Mouse (Mus musculus) midbrain, embryonic 12.5 days (tissue): ENCODE measurements around the gene Clec1b. TPM values are rescaled to one million over a fixed set of nuclear protein-coding genes. Genes with fewer than 3 reads are reported as not detected.

Experiments
- ATAC-seq: fragments of 200-750 bp; cut with Nextera tagmentation; 2 replicates; pipeline ENCODE4 v1.8.0; 2017; ENCODE audit warnings: low read depth, moderate TSS enrichment, moderate library complexity; ENCODE audit not compliant: low FRiP score
- H3K27ac ChIP-seq: fragments of 300-500 bp; sonication (generic); replicated peaks from 2 replicates; pipeline ENCODE4 v1.5.1; 2016; ENCODE audit warnings: mild to moderate bottlenecking
- H3K27me3 ChIP-seq: fragments of 300-500 bp; sonication (generic); 2 replicates; pipeline ENCODE4 v1.6.1; 2016; ENCODE audit warnings: mild to moderate bottlenecking
- H3K36me3 ChIP-seq: fragments of 300-500 bp; sonication (generic); 2 replicates; pipeline ENCODE4 v1.6.1; 2016
- H3K4me1 ChIP-seq: fragments of 300-500 bp; sonication (generic); 2 replicates; pipeline ENCODE4 v1.6.1; 2016
- H3K4me2 ChIP-seq: fragments of 300-500 bp; sonication (generic); replicated peaks from 2 replicates; pipeline ENCODE4 v1.6.1; 2016; ENCODE audit warnings: mild to moderate bottlenecking, moderate library complexity
- H3K4me3 ChIP-seq: fragments of 300-500 bp; sonication (generic); 2 replicates; pipeline ENCODE4 v1.5.1; 2016; ENCODE audit warnings: mild to moderate bottlenecking
- H3K9ac ChIP-seq: fragments of 300-500 bp; sonication (generic); replicated peaks from 2 replicates; pipeline ENCODE4 v1.6.1; 2016; ENCODE audit warnings: mild to moderate bottlenecking, moderate library complexity
- H3K9me3 ChIP-seq: fragments of 300-500 bp; sonication (generic); 2 replicates; pipeline ENCODE4 v1.6.1; 2016; ENCODE audit warnings: mild to moderate bottlenecking
- WGBS: fragments of 180-500 bp; shearing (Covaris S2); methylation state at CpG from one replicate; pipeline ENCODE4 v1.1.7; 2016; 5-methylcytosine and 5-hydroxymethylcytosine counted together
- polyA plus RNA-seq: library from polyadenylated mRNA; unstranded; fragments of >200 nt; fragmentation: Nextera tagmentation; extraction: Ambion mirVana; gene quantifications from 2 replicates; pipeline ENCODE4 v1.2.1, GENCODE M21; 2016

The Clec1b gene
- polyA plus RNA-seq, 1 experiment from 2014 or later, result 9.0 TPM

DNA sequence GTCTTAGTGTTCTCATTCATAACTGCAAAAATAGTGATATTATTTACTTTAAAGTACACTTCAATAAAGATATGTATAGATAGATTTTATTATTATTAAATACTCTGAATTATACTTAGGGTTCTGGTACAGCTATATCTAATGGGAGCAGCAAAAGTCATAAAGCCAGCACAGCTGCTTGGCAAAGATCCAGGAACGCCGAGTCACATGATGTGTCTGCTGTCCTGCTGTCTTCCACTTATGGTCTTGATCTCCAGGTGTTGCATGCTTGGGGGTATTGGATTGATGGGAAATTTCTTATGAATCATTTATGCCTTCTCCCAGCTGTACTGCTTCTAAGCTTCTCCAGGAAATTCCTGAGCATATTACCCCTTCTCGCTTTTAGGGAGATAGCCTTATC, 13.6 kb upstream of the Clec1b start:
- H3K9me3 ChIP-seq, result no peaks in the 10 kb centered on the region
- H3K4me3 ChIP-seq, result no peak overlapping the region
- ATAC-seq, result no peak
- H3K27me3 ChIP-seq, result no peaks in the 10 kb centered on the region
- no peaks in the 10 kb centered on the region for H3K36me3 ChIP-seq
- H3K27ac ChIP-seq, result no peak overlapping the region
- no peak overlapping the region for H3K9ac ChIP-seq
- no peaks in the 10 kb centered on the region for H3K4me1 ChIP-seq
- H3K4me2 ChIP-seq, result no peak overlapping the region
- 87% methylated on average over 3 of the region's 3 CpGs for WGBS

GRCm38 (mm10) chr6:129385000-129385399, 12.1 kb upstream of the Clec1b start:
- no peak for ATAC-seq
- no peaks in the 10 kb centered on the region for H3K36me3 ChIP-seq
- H3K27ac ChIP-seq, result no peak overlapping the region
- no peaks in the 10 kb centered on the region for H3K4me1 ChIP-seq
- WGBS, result 80% methylated on average over 4 of the region's 4 CpGs
- no peak overlapping the region for H3K4me3 ChIP-seq
- no peaks in the 10 kb centered on the region for H3K9me3 ChIP-seq
- H3K27me3 ChIP-seq, result no peaks in the 10 kb centered on the region
- H3K9ac ChIP-seq, result no peak overlapping the region
- no peak overlapping the region for H3K4me2 ChIP-seq

GRCm38 (mm10) chr6:129385774-129386173, 11.3 kb upstream of the Clec1b start, which contains the start of gene Clec12b:
Gene Clec12b, minus strand, starts transcription at chr6:129385874.
- H3K9ac ChIP-seq, result no peak within 1 kb of the TSS
- 83% methylated on average over 2 of the region's 2 CpGs for WGBS
- no peak within 1 kb of the TSS for H3K4me2 ChIP-seq
- no peak within 1 kb of the TSS for H3K27ac ChIP-seq
- no peak for ATAC-seq
- no peaks in the 10 kb centered on the region for H3K27me3 ChIP-seq
- no peak within 1 kb of the TSS for H3K4me3 ChIP-seq
- H3K36me3 ChIP-seq, result no peaks in the 10 kb centered on the region
- H3K4me1 ChIP-seq, result no peaks in the 10 kb centered on the region
- no peaks in the 10 kb centered on the region for H3K9me3 ChIP-seq

DNA sequence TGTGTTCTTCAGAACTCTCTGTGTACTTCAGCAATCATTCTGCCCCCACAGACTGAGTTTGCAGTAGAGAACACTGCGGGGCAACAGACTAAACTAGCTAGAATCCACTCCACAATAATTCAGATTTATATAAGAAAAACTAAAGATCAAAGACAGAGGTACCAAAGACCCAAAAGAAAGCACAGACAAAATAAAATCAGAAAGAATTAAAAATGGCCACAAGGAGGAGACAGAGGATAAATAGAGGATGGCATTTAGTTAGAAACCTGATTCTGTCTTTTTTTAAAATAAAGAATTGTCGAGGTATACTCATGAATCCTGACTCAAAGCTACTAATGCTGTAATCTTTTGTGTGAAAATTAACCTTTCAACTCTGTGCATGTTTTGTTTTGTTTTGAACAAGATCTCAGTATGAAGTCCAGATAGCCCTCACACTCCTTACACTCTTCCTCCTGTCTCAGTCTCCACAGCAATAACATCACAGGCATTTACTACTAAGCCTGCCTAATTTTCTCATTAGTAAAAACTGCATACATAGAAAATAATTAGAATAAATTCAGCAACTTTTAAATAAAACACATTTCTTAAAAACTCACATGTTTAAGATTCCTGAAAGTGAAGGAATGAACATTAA, 3.9 kb upstream of the Clec1b start:
- no peaks in the 10 kb centered on the region for H3K4me1 ChIP-seq
- no peaks in the 10 kb centered on the region for H3K36me3 ChIP-seq
- WGBS, result 41% methylated on average over 2 of the region's 2 CpGs
- H3K4me3 ChIP-seq, result no peak overlapping the region
- H3K27me3 ChIP-seq, result no peaks in the 10 kb centered on the region
- no peak overlapping the region for H3K27ac ChIP-seq
- 0 out of 2 replicates have a peak, but pooled peaks have one; percentile 47 for ATAC-seq
- no peak overlapping the region for H3K9ac ChIP-seq
- H3K4me2 ChIP-seq, result no peak overlapping the region
- H3K9me3 ChIP-seq, result no peaks in the 10 kb centered on the region

- Histone ChIP-seq H3K9me3 (no peaks in the 10 kb centered on the region), H3K9ac (no peak overlapping the region), H3K4me3 (no peak overlapping the region), H3K4me2 (no peak overlapping the region), H3K27ac (no peak overlapping the region), H3K4me1 (no peaks in the 10 kb centered on the region), H3K36me3 (no peaks in the 10 kb centered on the region), H3K27me3 (no peaks in the 10 kb centered on the region)
- 74% methylated on average over 5 of the region's 6 CpGs for WGBS
- no peak for ATAC-seq
These were observed 3.4 kb upstream of the Clec1b start for GRCm38 (mm10) chr6:129393732-129394131.

- no peak for ATAC-seq
- Histone ChIP-seq H3K4me2 (no peak overlapping the region), H3K9ac (no peak overlapping the region), H3K4me1 (no peaks in the 10 kb centered on the region), H3K27me3 (no peaks in the 10 kb centered on the region), H3K4me3 (no peak overlapping the region), H3K27ac (no peak overlapping the region), H3K36me3 (no peaks in the 10 kb centered on the region), H3K9me3 (no peaks in the 10 kb centered on the region)
- 70% methylated on average over 6 of the region's 6 CpGs for WGBS
These were observed 2.8 kb downstream of the Clec1b start for GRCm38 (mm10) chr6:129399945-129400344.

DNA sequence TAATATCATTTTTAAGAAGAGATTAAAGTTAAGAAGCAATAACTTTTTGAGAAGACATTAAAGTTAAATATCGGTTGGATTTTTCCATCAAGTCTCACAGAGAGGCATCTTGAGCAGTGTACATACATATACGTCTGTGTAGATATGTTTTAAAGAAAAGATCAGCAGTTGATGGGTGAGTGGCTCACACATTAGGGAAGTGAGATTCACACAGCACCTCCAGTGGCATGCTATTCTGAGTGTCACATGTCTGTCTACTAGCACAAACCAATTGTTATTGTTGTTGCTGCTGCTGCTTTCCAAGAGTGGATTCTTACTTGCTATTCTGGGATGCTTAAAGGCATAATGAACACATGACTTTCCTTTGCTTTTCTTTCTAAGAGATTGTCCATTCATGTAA, 5.3 kb downstream of the Clec1b start:
- Histone ChIP-seq H3K9ac (no peak overlapping the region), H3K27me3 (no peaks in the 10 kb centered on the region), H3K4me3 (no peak overlapping the region), H3K36me3 (no peaks in the 10 kb centered on the region), H3K4me2 (no peak overlapping the region), H3K9me3 (no peaks in the 10 kb centered on the region), H3K4me1 (no peaks in the 10 kb centered on the region), H3K27ac (no peak overlapping the region)
- no peak for ATAC-seq
- 85% methylated on average over 2 of the region's 2 CpGs for WGBS

DNA sequence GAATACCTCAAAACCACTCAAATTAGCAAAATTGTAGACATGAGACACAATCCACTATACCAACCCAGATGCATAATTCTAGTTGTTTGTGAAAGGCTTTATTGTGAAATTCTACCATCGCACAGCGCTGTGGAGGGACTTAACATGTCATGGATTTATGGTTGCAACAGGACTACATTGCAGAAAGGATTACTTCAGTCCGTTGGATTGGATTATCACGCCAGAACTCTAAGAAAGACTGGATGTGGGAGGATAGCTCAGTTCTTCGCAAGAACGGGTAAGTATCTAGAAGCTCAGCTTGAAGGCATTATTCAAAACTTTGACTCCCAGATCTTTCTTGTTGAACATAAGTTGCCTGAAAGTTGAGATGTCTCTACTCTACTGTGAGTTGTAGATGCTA, 6.3 kb downstream of the Clec1b start:
- 60% methylated on average over 6 of the region's 6 CpGs for WGBS
- no peak overlapping the region for H3K9ac ChIP-seq
- no peak overlapping the region for H3K4me2 ChIP-seq
- H3K36me3 ChIP-seq, result no peaks in the 10 kb centered on the region
- no peak overlapping the region for H3K4me3 ChIP-seq
- no peaks in the 10 kb centered on the region for H3K9me3 ChIP-seq
- no peaks in the 10 kb centered on the region for H3K4me1 ChIP-seq
- no peak overlapping the region for H3K27ac ChIP-seq
- no peaks in the 10 kb centered on the region for H3K27me3 ChIP-seq
- ATAC-seq, result no peak

GRCm38 (mm10) chr6:129405999-129406398, 8.9 kb downstream of the Clec1b start:
- Histone ChIP-seq H3K27me3 (no peaks in the 10 kb centered on the region), H3K4me3 (no peak overlapping the region), H3K4me2 (no peak overlapping the region), H3K4me1 (no peaks in the 10 kb centered on the region), H3K27ac (no peak overlapping the region), H3K36me3 (no peaks in the 10 kb centered on the region), H3K9ac (no peak overlapping the region), H3K9me3 (no peaks in the 10 kb centered on the region)
- no peak for ATAC-seq

- Histone ChIP-seq H3K9me3 (no peaks in the 10 kb centered on the region), H3K9ac (no peak overlapping the region), H3K4me1 (no peaks in the 10 kb centered on the region), H3K4me3 (no peak overlapping the region), H3K27me3 (no peaks in the 10 kb centered on the region), H3K4me2 (no peak overlapping the region), H3K27ac (no peak overlapping the region), H3K36me3 (no peaks in the 10 kb centered on the region)
- ATAC-seq, result no peak
- WGBS, result 57% methylated on average over 2 of the region's 2 CpGs
These were observed 10.2 kb downstream of the Clec1b start for GRCm38 (mm10) chr6:129407324-129407723.

DNA sequence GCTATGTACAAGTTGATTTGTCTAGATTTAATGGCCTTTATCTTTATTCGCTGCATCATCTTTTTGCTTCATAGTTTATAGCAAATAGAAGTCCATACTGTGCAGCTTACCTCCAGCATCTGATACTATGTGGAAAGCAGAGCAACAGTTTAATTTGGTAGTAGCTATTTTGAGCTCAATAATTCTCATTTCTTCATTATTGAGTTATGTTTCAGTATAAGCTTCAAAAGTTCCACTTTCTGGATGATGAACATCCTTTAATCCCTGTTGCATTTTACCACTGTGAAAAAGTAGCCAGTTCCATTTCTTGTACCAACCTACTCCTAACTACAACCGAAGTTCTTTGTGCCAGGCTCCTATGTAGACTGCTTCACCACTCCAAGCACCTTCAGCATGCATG, 11.5 kb downstream of the Clec1b start, which contains the start of gene Clec9a:
Gene Clec9a (plus strand): TSS at position 301 of the 400 bp plus-strand sequence.
- Histone ChIP-seq H3K9ac (no peak within 1 kb of the TSS), H3K4me1 (no peaks in the 10 kb centered on the region), H3K4me2 (no peak within 1 kb of the TSS), H3K36me3 (no peaks in the 10 kb centered on the region), H3K4me3 (no peak within 1 kb of the TSS), H3K27me3 (no peaks in the 10 kb centered on the region), H3K9me3 (no peaks in the 10 kb centered on the region), H3K27ac (no peak within 1 kb of the TSS)
- no peak for ATAC-seq
- WGBS, result 89% methylated on average over 2 of the region's 2 CpGs

- Histone ChIP-seq H3K9ac (no peak overlapping the region), H3K4me1 (no peaks in the 10 kb centered on the region), H3K4me2 (no peak overlapping the region), H3K27ac (no peak overlapping the region), H3K4me3 (no peak overlapping the region), H3K27me3 (no peaks in the 10 kb centered on the region), H3K9me3 (no peaks in the 10 kb centered on the region), H3K36me3 (no peaks in the 10 kb centered on the region)
- ATAC-seq, result no peak
- WGBS, result 68% methylated on average over 1 of the region's 1 CpGs
These were observed 17.1 kb downstream of the Clec1b start for GRCm38 (mm10) chr6:129414177-129414576.

- Histone ChIP-seq H3K4me1 (no peaks in the 10 kb centered on the region), H3K9me3 (no peaks in the 10 kb centered on the region), H3K27me3 (no peaks in the 10 kb centered on the region), H3K36me3 (no peaks in the 10 kb centered on the region), H3K4me2 (no peak overlapping the region), H3K4me3 (no peak overlapping the region), H3K9ac (no peak overlapping the region), H3K27ac (no peak overlapping the region)
- WGBS, result 86% methylated on average over 3 of the region's 3 CpGs
- ATAC-seq, result no peak
These were observed 25.2 kb downstream of the Clec1b start for GRCm38 (mm10) chr6:129422311-129422710.
